Mouse (Mus musculus): ENCODE data around the gene Gipr. TPM values are rescaled to one million over a fixed set of nuclear protein-coding genes. Genes with fewer than 3 reads are reported as not detected.

The Gipr gene
- polyA plus RNA-seq, 2 experiments, result 0.10 to 0.16 TPM

GRCm38 (mm10) chr7:19146793-19147192 lies 19.1 kb downstream of the Gipr start:
- Histone ChIP-seq H3K4me3 (ENCODE audit: insufficient read depth in 1 of 2, low read depth in 2 of 2, low read length in 2 of 2) (no peak overlapping the region), H3K4me2 (ENCODE audit: low read depth) (no peak overlapping the region), H3K9me3 (ENCODE audit: control insufficient read depth, low read length) (no peaks in the 10 kb centered on the region), H3K36me3 (replicated peaks; ENCODE audit: control insufficient read depth, insufficient read depth, low read depth) (peaks cover 6% of the 10 kb centered on the region; the same call in 1 of the 2 replicates), H3K9ac (replicated peaks) (no peak overlapping the region), H3K27me3 (ENCODE audit: control insufficient read depth, insufficient read depth, low read length) (no peaks in the 10 kb centered on the region), H3K27ac (no peak overlapping the region), H3K4me1 (replicated peaks; ENCODE audit: control insufficient read depth in 2 of 2, insufficient read depth in 2 of 2, low read length in 1 of 2) (peaks cover 14 to 16% of the 10 kb centered on the region in 2 experiments)
- DNase-seq (ENCODE audit: low read depth in 3 of 3, low spot score in 3 of 3), result no peak
- TF ChIP-seq EP300 (IDR thresholded peaks at IDR 0.05; ENCODE audit: low read depth) (no peak), CTCF (IDR thresholded peaks at IDR 0.05; ENCODE audit: low read depth) (no peak)
- WGBS (ENCODE audit: insufficient replicate concordance), result 69% methylated on average over 10 of the region's 10 CpGs
- ATAC-seq (ENCODE audit: insufficient read depth), result no peak

- peak; percentile 66 for TF ChIP-seq CTCF (IDR thresholded peaks at IDR 0.05; ENCODE audit: low read depth)
- TF ChIP-seq EP300 (IDR thresholded peaks at IDR 0.05; ENCODE audit: low read depth), result no peak
- H3K4me3 ChIP-seq (ENCODE audit: insufficient read depth in 1 of 2, low read depth in 2 of 2, low read length in 2 of 2), result no peak overlapping the region
- DNase-seq (ENCODE audit: low read depth in 3 of 3, low spot score in 3 of 3), result no peak
- no peak overlapping the region for H3K27ac ChIP-seq
- H3K4me2 ChIP-seq (ENCODE audit: low read depth), result no peak overlapping the region
- H3K27me3 ChIP-seq (ENCODE audit: control insufficient read depth, insufficient read depth, low read length), result no peaks in the 10 kb centered on the region
- no peak overlapping the region for H3K9ac ChIP-seq (replicated peaks)
- H3K9me3 ChIP-seq (ENCODE audit: control insufficient read depth, low read length), result no peaks in the 10 kb centered on the region
- H3K36me3 ChIP-seq (replicated peaks; ENCODE audit: control insufficient read depth, insufficient read depth, low read depth), result peaks cover 18% of the 10 kb centered on the region
- no peak for ATAC-seq (ENCODE audit: insufficient read depth)
- H3K4me1 ChIP-seq (replicated peaks; ENCODE audit: control insufficient read depth in 2 of 2, insufficient read depth in 2 of 2, low read length in 1 of 2), result no peaks in the 10 kb centered on the region
- WGBS (ENCODE audit: insufficient replicate concordance), result 46% methylated on average over 5 of the region's 5 CpGs
Measured at GRCm38 (mm10) chr7:19137380-19137779, 28.5 kb downstream of the Gipr start.

GRCm38 (mm10) chr7:19136673-19137334 lies 29.1 kb downstream of the Gipr start:
- TF ChIP-seq EP300 (IDR thresholded peaks at IDR 0.05; ENCODE audit: low read depth) (no peak), CTCF (IDR thresholded peaks at IDR 0.05; ENCODE audit: low read depth) (no peak)
- no peak overlapping the region for H3K4me2 ChIP-seq (ENCODE audit: low read depth)
- WGBS (ENCODE audit: insufficient replicate concordance), result 87% methylated on average over 38 of the region's 38 CpGs
- H3K36me3 ChIP-seq (replicated peaks; ENCODE audit: control insufficient read depth, insufficient read depth, low read depth), result peaks cover 18% of the 10 kb centered on the region
- no peak for ATAC-seq (ENCODE audit: insufficient read depth)
- peaks cover 0 to 2% of the 10 kb centered on the region in 2 experiments; a peak in 1 of 4 replicates for H3K4me1 ChIP-seq (replicated peaks; ENCODE audit: control insufficient read depth in 2 of 2, insufficient read depth in 2 of 2, low read length in 1 of 2)
- no peak for DNase-seq (ENCODE audit: low read depth in 3 of 3, low spot score in 3 of 3)
- no peak overlapping the region for H3K27ac ChIP-seq
- no peaks in the 10 kb centered on the region for H3K27me3 ChIP-seq (ENCODE audit: control insufficient read depth, insufficient read depth, low read length)
- H3K9me3 ChIP-seq (ENCODE audit: control insufficient read depth, low read length), result no peaks in the 10 kb centered on the region
- no peak overlapping the region for H3K9ac ChIP-seq (replicated peaks)
- H3K4me3 ChIP-seq (ENCODE audit: insufficient read depth in 1 of 2, low read depth in 2 of 2, low read length in 2 of 2), result no peak overlapping the region

DNA sequence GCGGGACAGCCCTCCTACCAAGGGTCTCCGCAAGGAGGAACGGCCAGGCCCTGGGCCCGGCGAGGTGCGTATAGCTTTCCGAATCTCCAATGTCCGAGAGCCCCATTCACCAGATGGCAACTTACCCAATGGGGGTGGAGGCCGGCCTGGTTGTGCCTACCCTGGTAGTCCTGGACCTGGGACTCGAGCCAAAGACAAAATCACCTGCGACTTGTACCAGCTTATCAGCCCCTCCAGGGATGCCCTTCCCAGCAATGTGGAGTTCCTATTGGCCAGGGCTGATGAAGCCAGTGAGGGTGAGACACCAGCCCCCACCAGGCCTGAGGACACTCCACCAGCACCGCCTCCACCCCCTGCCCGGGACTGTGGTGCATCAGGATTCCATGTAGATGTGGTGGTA lies 29.8 kb downstream of the Gipr start:
- no peak for DNase-seq (ENCODE audit: low read depth in 3 of 3, low spot score in 3 of 3)
- TF ChIP-seq CTCF (IDR thresholded peaks at IDR 0.05; ENCODE audit: low read depth) (no peak), EP300 (IDR thresholded peaks at IDR 0.05; ENCODE audit: low read depth) (no peak)
- WGBS (ENCODE audit: insufficient replicate concordance), result 89% methylated on average over 13 of the region's 13 CpGs
- Histone ChIP-seq H3K4me2 (ENCODE audit: low read depth) (no peak overlapping the region), H3K4me1 (replicated peaks; ENCODE audit: control insufficient read depth in 2 of 2, insufficient read depth in 2 of 2, low read length in 1 of 2) (peaks cover 0 to 3% of the 10 kb centered on the region in 2 experiments; a peak in 2 of 4 replicates), H3K36me3 (replicated peaks; ENCODE audit: control insufficient read depth, insufficient read depth, low read depth) (peaks cover 18% of the 10 kb centered on the region), H3K9ac (replicated peaks) (no peak overlapping the region), H3K27ac (no peak overlapping the region), H3K9me3 (ENCODE audit: control insufficient read depth, low read length) (no peaks in the 10 kb centered on the region), H3K27me3 (ENCODE audit: control insufficient read depth, insufficient read depth, low read length) (no peaks in the 10 kb centered on the region), H3K4me3 (ENCODE audit: insufficient read depth in 1 of 2, low read depth in 2 of 2, low read length in 2 of 2) (no peak overlapping the region)
- ATAC-seq (ENCODE audit: insufficient read depth), result no peak

DNA sequence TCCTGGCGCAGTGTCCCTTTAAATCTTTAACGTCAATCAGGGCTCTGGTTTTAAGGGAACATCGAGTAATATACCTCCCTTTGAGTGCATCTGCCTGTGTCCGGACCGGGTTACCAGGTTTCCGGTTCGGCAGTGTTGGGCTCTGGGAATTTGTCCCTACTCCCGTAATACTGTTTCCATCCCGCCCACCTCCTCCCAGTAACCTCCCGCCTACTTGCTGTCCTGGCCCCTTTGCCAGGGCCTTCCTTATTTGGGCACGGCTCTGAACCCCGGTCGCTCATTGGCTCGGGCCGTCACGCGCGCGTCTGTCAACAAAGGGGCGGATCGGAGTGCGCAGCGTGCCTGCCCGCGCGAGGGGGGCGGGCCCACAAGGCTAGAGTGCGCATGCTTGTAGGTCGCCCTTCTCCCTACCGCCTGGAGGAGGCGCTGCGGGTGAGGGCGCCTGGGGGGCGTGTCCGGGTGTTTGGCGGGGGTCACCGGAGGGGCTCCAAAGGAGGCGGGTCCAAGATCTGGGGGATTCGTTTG lies 34.5 kb downstream of the Gipr start:
- peak; percentile 85 for TF ChIP-seq CTCF (IDR thresholded peaks at IDR 0.05; ENCODE audit: low read depth)
- no peak for TF ChIP-seq EP300 (IDR thresholded peaks at IDR 0.05; ENCODE audit: low read depth)
- DNase-seq (ENCODE audit: low read depth in 3 of 3, low spot score in 3 of 3) (peak; percentile 79 to 83 (median 82)), ATAC-seq (ENCODE audit: insufficient read depth) (peak; percentile 96)
- peak overlapping the region; percentile 71 for H3K4me2 ChIP-seq (ENCODE audit: low read depth)
- 1% methylated on average over 39 of the region's 39 CpGs for WGBS (ENCODE audit: insufficient replicate concordance)
- H3K27me3 ChIP-seq (ENCODE audit: control insufficient read depth, insufficient read depth, low read length), result no peaks in the 10 kb centered on the region
- H3K9ac ChIP-seq (replicated peaks), result no peak overlapping the region; the same call in 1 of the 2 replicates
- H3K27ac ChIP-seq, result no peak overlapping the region
- peak overlapping the region; percentile 37 to 43 for H3K4me3 ChIP-seq (ENCODE audit: insufficient read depth in 1 of 2, low read depth in 2 of 2, low read length in 2 of 2)
- H3K9me3 ChIP-seq (ENCODE audit: control insufficient read depth, low read length), result no peaks in the 10 kb centered on the region
- peaks cover 0 to 10% of the 10 kb centered on the region in 2 experiments; a peak in 2 of 4 replicates for H3K4me1 ChIP-seq (replicated peaks; ENCODE audit: control insufficient read depth in 2 of 2, insufficient read depth in 2 of 2, low read length in 1 of 2)
- peaks cover 10% of the 10 kb centered on the region for H3K36me3 ChIP-seq (replicated peaks; ENCODE audit: control insufficient read depth, insufficient read depth, low read depth)

All from liver, embryonic 14.5 days (tissue).